Mouse (Mus musculus) intestine, embryonic 16.5 days (tissue): ENCODE data around the gene M1ap. TPM values are rescaled to one million over a fixed set of nuclear protein-coding genes. Genes with fewer than 3 reads are reported as not detected.

Experiments used
- ATAC-seq: fragments of 200-750 bp; cut with Nextera tagmentation; 2 replicates; pipeline ENCODE4 v1.8.0; 2017; ENCODE audit warnings: moderate TSS enrichment, moderate library complexity
- H3K27ac ChIP-seq: fragments of 300-500 bp; sonication (generic); 2 replicates; pipeline ENCODE4 v1.5.1; 2014; ENCODE audit warnings: mild to moderate bottlenecking, low read length
- H3K27me3 ChIP-seq: fragments of 300-500 bp; sonication (generic); replicated peaks from 2 replicates; pipeline ENCODE4 v1.6.1; 2014; ENCODE audit warnings: low read length, control low read depth, mixed read lengths; ENCODE audit not compliant: control insufficient read depth, insufficient read depth
- H3K36me3 ChIP-seq: fragments of 300-500 bp; sonication (generic); 2 replicates; pipeline ENCODE4 v1.6.1; 2014; ENCODE audit warnings: low read length, control low read depth; ENCODE audit not compliant: control insufficient read depth, insufficient read depth
- H3K4me1 ChIP-seq: fragments of 300-500 bp; sonication (generic); 2 replicates; pipeline ENCODE4 v1.6.1; 2014; ENCODE audit warnings: low read length, control low read depth, mixed read lengths; ENCODE audit not compliant: control insufficient read depth, insufficient read depth
- H3K4me2 ChIP-seq: fragments of 300-500 bp; sonication (generic); 2 replicates; pipeline ENCODE4 v1.6.1; 2014; ENCODE audit warnings: low read depth, low read length, control low read depth
- H3K4me3 ChIP-seq: fragments of 300-500 bp; sonication (generic); 2 replicates; pipeline ENCODE4 v1.5.1; 2014; ENCODE audit warnings: mild to moderate bottlenecking, low read length
- H3K9ac ChIP-seq: fragments of 300-500 bp; sonication (generic); 2 replicates; pipeline ENCODE4 v1.6.1; 2014; ENCODE audit warnings: low read depth, low read length
- H3K9me3 ChIP-seq: fragments of 300-500 bp; sonication (generic); 2 replicates; pipeline ENCODE4 v1.6.1; 2016; ENCODE audit warnings: low read length, control low read depth; ENCODE audit not compliant: control insufficient read depth
- WGBS: fragments of 180-500 bp; shearing (Covaris S2); extraction: QIAGEN DNeasy Blood & Tissue Kit; methylation state at CpG from one replicate; pipeline ENCODE4 v1.1.7; 2014; 5-methylcytosine and 5-hydroxymethylcytosine counted together
- polyA plus RNA-seq: library from polyadenylated mRNA; unstranded; fragments of >200 nt; fragmentation: Nextera tagmentation; extraction: Ambion mirVana; gene quantifications from 2 replicates; pipeline ENCODE4 v1.2.1, GENCODE M21; 2015

M1ap gene
- polyA plus RNA-seq, 1 experiment from 2014 or later = 0.62 TPM

GRCm38 (mm10) chr6:82969249-82970084 lies 22.8 kb downstream of the M1ap start:
- no peak for ATAC-seq
- Histone ChIP-seq H3K27ac (no peak overlapping the region), H3K4me2 (no peak overlapping the region), H3K9me3 (no peaks in the 10 kb centered on the region), H3K27me3 (no peaks in the 10 kb centered on the region), H3K4me3 (no peak overlapping the region), H3K9ac (no peak overlapping the region), H3K36me3 (no peaks in the 10 kb centered on the region), H3K4me1 (no peaks in the 10 kb centered on the region)
- WGBS = 65% methylated on average over 6 of the region's 6 CpGs

- no peak overlapping the region for H3K9ac ChIP-seq
- H3K27ac ChIP-seq = no peak overlapping the region
- H3K9me3 ChIP-seq = no peaks in the 10 kb centered on the region
- H3K4me3 ChIP-seq = no peak overlapping the region
- no peak overlapping the region for H3K4me2 ChIP-seq
- H3K27me3 ChIP-seq = no peaks in the 10 kb centered on the region
- ATAC-seq = peak; percentile 64; the same call in 1 of the 2 replicates
- H3K4me1 ChIP-seq = no peaks in the 10 kb centered on the region
- H3K36me3 ChIP-seq = no peaks in the 10 kb centered on the region
- WGBS = 14% methylated on average over 5 of the region's 5 CpGs
These were observed 24.3 kb downstream of the M1ap start for GRCm38 (mm10) chr6:82971031-82971430.

GRCm38 (mm10) chr6:82987411-82987971 lies 40.8 kb downstream of the M1ap start:
- no peaks in the 10 kb centered on the region for H3K36me3 ChIP-seq
- H3K4me3 ChIP-seq = no peak overlapping the region
- H3K9me3 ChIP-seq = no peaks in the 10 kb centered on the region
- 22% methylated on average over 9 of the region's 9 CpGs for WGBS
- no peak overlapping the region for H3K9ac ChIP-seq
- H3K27ac ChIP-seq = no peak overlapping the region
- no peak overlapping the region for H3K4me2 ChIP-seq
- peaks cover 7% of the 10 kb centered on the region; the same call in 1 of the 2 replicates for H3K4me1 ChIP-seq
- H3K27me3 ChIP-seq = no peaks in the 10 kb centered on the region
- no peak for ATAC-seq

DNA sequence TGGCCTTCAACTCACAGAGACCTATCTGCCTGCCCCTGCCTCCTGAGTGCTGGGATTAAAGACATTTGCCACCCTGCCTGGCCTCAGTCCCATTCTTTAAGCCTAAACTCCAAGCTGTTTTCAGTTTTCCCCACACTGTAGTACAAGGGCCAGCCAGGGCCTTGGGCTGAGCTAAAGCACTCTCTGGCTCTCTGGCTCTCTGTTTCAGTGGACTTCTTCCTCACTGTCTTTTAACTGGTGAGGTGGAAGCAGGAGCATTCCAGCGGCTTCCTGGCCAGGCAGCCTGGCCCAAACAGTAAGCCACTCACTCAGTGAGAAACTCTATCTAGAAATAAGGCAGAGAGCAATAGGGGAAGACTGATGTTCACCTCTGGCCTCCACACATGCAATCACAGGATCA lies 47.0 kb downstream of the M1ap start:
- Histone ChIP-seq H3K4me2 (no peak overlapping the region), H3K9ac (no peak overlapping the region), H3K9me3 (no peaks in the 10 kb centered on the region), H3K36me3 (no peaks in the 10 kb centered on the region), H3K27me3 (no peaks in the 10 kb centered on the region), H3K4me3 (no peak overlapping the region), H3K27ac (no peak overlapping the region), H3K4me1 (peaks cover 10% of the 10 kb centered on the region)
- WGBS = 38% methylated on average over 1 of the region's 1 CpGs
- no peak for ATAC-seq

GRCm38 (mm10) chr6:82994372-82994771 lies 47.7 kb downstream of the M1ap start:
- Histone ChIP-seq H3K9me3 (no peaks in the 10 kb centered on the region), H3K27ac (no peak overlapping the region), H3K4me1 (peaks cover 10% of the 10 kb centered on the region), H3K36me3 (no peaks in the 10 kb centered on the region), H3K4me3 (no peak overlapping the region), H3K4me2 (no peak overlapping the region), H3K9ac (no peak overlapping the region), H3K27me3 (no peaks in the 10 kb centered on the region)
- no peak for ATAC-seq
- 77% methylated on average over 7 of the region's 7 CpGs for WGBS

DNA sequence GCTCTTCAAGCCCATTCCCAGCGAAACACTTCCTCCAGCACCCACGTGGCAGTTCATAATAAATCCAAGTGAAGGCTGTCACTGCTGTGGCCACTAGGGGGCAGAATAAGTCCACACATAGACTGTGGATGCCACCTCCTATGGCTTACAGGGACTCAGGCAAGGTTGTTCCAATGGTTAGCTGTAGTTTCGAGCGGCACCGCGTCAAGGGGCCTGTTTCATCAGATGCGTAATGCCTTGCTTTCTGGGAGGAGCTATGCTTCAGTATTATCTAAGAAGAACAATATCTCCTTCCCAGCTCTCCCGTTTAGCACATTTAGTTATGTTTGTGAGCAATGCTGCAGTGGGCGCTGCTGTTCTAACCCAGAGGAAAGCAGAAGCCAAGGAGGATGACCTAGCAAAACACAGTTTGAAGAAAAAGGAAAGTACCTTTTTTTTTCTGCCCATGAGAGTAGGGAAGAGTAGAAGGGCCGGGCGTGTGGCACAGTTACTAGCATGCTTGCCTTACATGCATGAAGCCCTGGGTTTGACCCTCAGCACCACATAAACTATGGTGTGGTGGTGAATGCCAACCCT lies 50.1 kb downstream of the M1ap start:
- H3K36me3 ChIP-seq = no peaks in the 10 kb centered on the region
- ATAC-seq = peak; percentile 97
- 12% methylated on average over 11 of the region's 11 CpGs for WGBS
- peak overlapping the region; percentile 13 for H3K4me3 ChIP-seq
- H3K9me3 ChIP-seq = no peaks in the 10 kb centered on the region
- peak overlapping the region; percentile 47; the same call in 1 of the 2 replicates for H3K27ac ChIP-seq
- peaks cover 10% of the 10 kb centered on the region for H3K4me1 ChIP-seq
- H3K27me3 ChIP-seq = no peaks in the 10 kb centered on the region
- peak overlapping the region; percentile 50; the same call in 1 of the 2 replicates for H3K9ac ChIP-seq
- H3K4me2 ChIP-seq = peak overlapping the region; percentile 32

GRCm38 (mm10) chr6:82997511-82998102 lies 50.9 kb downstream of the M1ap start:
- H3K9ac ChIP-seq = peak overlapping the region; percentile 50; the same call in 1 of the 2 replicates
- H3K4me2 ChIP-seq = no peak overlapping the region
- peak; percentile 30 for ATAC-seq
- H3K9me3 ChIP-seq = no peaks in the 10 kb centered on the region
- no peaks in the 10 kb centered on the region for H3K27me3 ChIP-seq
- no peaks in the 10 kb centered on the region for H3K36me3 ChIP-seq
- peak overlapping the region; percentile 47; the same call in 1 of the 2 replicates for H3K27ac ChIP-seq
- H3K4me1 ChIP-seq = peaks cover 10% of the 10 kb centered on the region
- no peak overlapping the region for H3K4me3 ChIP-seq
- 34% methylated on average over 7 of the region's 7 CpGs for WGBS

GRCm38 (mm10) chr6:82998326-82998725 lies 51.6 kb downstream of the M1ap start:
- Histone ChIP-seq H3K4me3 (no peak overlapping the region), H3K4me2 (no peak overlapping the region)
- no peak for ATAC-seq

GRCm38 (mm10) chr6:82999986-83000385 lies 53.3 kb downstream of the M1ap start:
- H3K4me1 ChIP-seq = peaks cover 10% of the 10 kb centered on the region
- H3K9ac ChIP-seq = no peak overlapping the region
- WGBS = 73% methylated on average over 8 of the region's 8 CpGs
- H3K4me3 ChIP-seq = no peak overlapping the region
- H3K27me3 ChIP-seq = no peaks in the 10 kb centered on the region
- H3K9me3 ChIP-seq = no peaks in the 10 kb centered on the region
- no peak overlapping the region for H3K4me2 ChIP-seq
- no peak for ATAC-seq
- no peaks in the 10 kb centered on the region for H3K36me3 ChIP-seq
- H3K27ac ChIP-seq = no peak overlapping the region

More at GRCm38 (mm10) chr6:82998326-82998725, 51.6 kb downstream of the M1ap start:
- no peaks in the 10 kb centered on the region for H3K27me3 ChIP-seq
- H3K9ac ChIP-seq = no peak overlapping the region
- H3K4me1 ChIP-seq = peaks cover 10% of the 10 kb centered on the region
- WGBS = 77% methylated on average over 4 of the region's 4 CpGs
- H3K27ac ChIP-seq = no peak overlapping the region
- no peaks in the 10 kb centered on the region for H3K36me3 ChIP-seq
- no peaks in the 10 kb centered on the region for H3K9me3 ChIP-seq
